Mouse (Mus musculus) thymus, postnatal 36 days (tissue): Measurements from ENCODE around the gene Bud13.
A peak's percentile ranks its signal among the peaks of the same experiment; 100 is the strongest.

Experiments
- DNase-seq, 2 experiments: peaks; one replicate each; pipeline ENCODE4 v3.0.0; 2022; ENCODE audit warnings: mixed read lengths in 2 of 2

Gene Bud13

GRCm38 (mm10) chr9:46282631-46283436 is at the start of gene Bud13:
TSS of gene Bud13 (plus strand) at chr9:46283008.
- peak; percentile 94 to 97 for DNase-seq

GRCm38 (mm10) chr9:46235196-46235595 is 47.6 kb upstream of the Bud13 start:
- no peak for DNase-seq

GRCm38 (mm10) chr9:46235596-46235648 is 47.4 kb upstream of the Bud13 start, which contains the start of gene Apoc3:
TSS of gene Apoc3 (minus strand) at chr9:46235636.
- DNase-seq = no peak

GRCm38 (mm10) chr9:46235649-46236048 is 47.2 kb upstream of the Bud13 start:
- no peak for DNase-seq

GRCm38 (mm10) chr9:46238850-46239249 is 44.0 kb upstream of the Bud13 start:
- no peak for DNase-seq

GRCm38 (mm10) chr9:46240526-46241153 is 42.2 kb upstream of the Bud13 start, which contains the start of gene Apoa4:
TSS of gene Apoa4 (plus strand) at chr9:46240696.
- DNase-seq = no peak

- no peak for DNase-seq
Observed at GRCm38 (mm10) chr9:46241818-46242217, 41.0 kb upstream of the Bud13 start.

GRCm38 (mm10) chr9:46243122-46243521 is 39.7 kb upstream of the Bud13 start:
- DNase-seq = no peak

- DNase-seq = no peak
Observed at GRCm38 (mm10) chr9:46243584-46243983, 39.2 kb upstream of the Bud13 start.

- DNase-seq = peak in 1 of 2 experiments; percentile 15
Observed at GRCm38 (mm10) chr9:46246752-46247324, 36.0 kb upstream of the Bud13 start.

GRCm38 (mm10) chr9:46256177-46256576 is 26.6 kb upstream of the Bud13 start:
- DNase-seq = no peak

- no peak for DNase-seq
Observed at GRCm38 (mm10) chr9:46256658-46257385, 26.0 kb upstream of the Bud13 start.

- DNase-seq = no peak
Observed at GRCm38 (mm10) chr9:46257546-46257945, 25.3 kb upstream of the Bud13 start.

- no peak for DNase-seq
Observed at GRCm38 (mm10) chr9:46259111-46259510, 23.7 kb upstream of the Bud13 start.

- DNase-seq = no peak
Observed at GRCm38 (mm10) chr9:46261131-46261530, 21.7 kb upstream of the Bud13 start.

GRCm38 (mm10) chr9:46268343-46268873 is 14.4 kb upstream of the Bud13 start, which contains the start of gene Apoa5:
TSS of gene Apoa5 (plus strand) at chr9:46268633.
- DNase-seq = no peak

GRCm38 (mm10) chr9:46269125-46269524 is 13.7 kb upstream of the Bud13 start:
- DNase-seq = no peak

- no peak for DNase-seq
Observed at GRCm38 (mm10) chr9:46270782-46271181, 12.0 kb upstream of the Bud13 start.

- peak; percentile 7 to 30 for DNase-seq
Observed at GRCm38 (mm10) chr9:46272070-46272469, 10.7 kb upstream of the Bud13 start.

GRCm38 (mm10) chr9:46272677-46273454 is 9.9 kb upstream of the Bud13 start, which contains the start of gene Zpr1:
TSS of gene Zpr1 (plus strand) at chr9:46273064.
- DNase-seq = peak; percentile 86 to 90

- no peak for DNase-seq
Observed at GRCm38 (mm10) chr9:46274494-46274893, 8.3 kb upstream of the Bud13 start.

GRCm38 (mm10) chr9:46298381-46298780 is 15.6 kb downstream of the Bud13 start:
- no peak for DNase-seq
